Mouse (Mus musculus) neutrophil, adult 59 days (primary cell): ENCODE measurements around the gene Cerkl. TPM values are rescaled to one million over a fixed set of nuclear protein-coding genes. Genes with fewer than 3 reads are reported as not detected.

ENCODE experiments used
- total RNA-seq, 2 experiments: library from RNA; stranded (reverse); gene quantifications; 1 replicate in 1 of 2; 2 replicates in 1 of 2; pipeline ENCODE4 v1.2.4; 2023

Gene Cerkl
- 1 to 10 TPM; 1.5 to 2.5 TPM for total RNA-seq

GRCm38 (mm10) chr2:79456575-79457349 is at the start of gene Cerkl, which contains the start of gene Neurod1:
TSS of gene Cerkl (minus strand) at chr2:79456785.
TSS of gene Neurod1 (minus strand) at chr2:79456751.

Other genes with a start within 250 kb of the Cerkl start
- gene Itga4, start 201.4 kb downstream of the Cerkl start, total RNA-seq, result 100 to 1,000 TPM; 100 to 115 TPM
- gene Neurod1, start within 50 bp of the Cerkl start, total RNA-seq, result not detected
- 10 to 100 TPM; 39.7 to 43.1 TPM for gene Itprid2, start 178.6 kb upstream of the Cerkl start, total RNA-seq